Mouse (Mus musculus) liver, embryonic 11.5 days (tissue): Measurements from ENCODE around the gene Timmdc1. TPM values are rescaled to one million over a fixed set of nuclear protein-coding genes. Genes with fewer than 3 reads are reported as not detected.

Source experiments
- ATAC-seq: fragments of 200-750 bp; cut with Nextera tagmentation; replicated peaks from 2 replicates; pipeline ENCODE4 v1.8.0; 2017; ENCODE audit warnings: moderate number of reproducible peaks, mild to moderate bottlenecking, moderate TSS enrichment, moderate library complexity; ENCODE audit not compliant: low FRiP score
- DNase-seq: peaks from one replicate; pipeline ENCODE4 v3.0.0-alpha.2; 2017; ENCODE audit warnings: low spot score
- H3K27ac ChIP-seq: fragments of 300-500 bp; sonication (generic); 2 replicates; pipeline ENCODE4 v1.5.1; 2014; ENCODE audit warnings: mild to moderate bottlenecking, low read depth, low read length, control low read depth
- H3K27me3 ChIP-seq: fragments of 300-500 bp; sonication (generic); replicated peaks from 2 replicates; pipeline ENCODE4 v1.6.1; 2014; ENCODE audit warnings: low read length, mixed read lengths; ENCODE audit not compliant: control insufficient read depth, insufficient read depth
- H3K36me3 ChIP-seq: fragments of 300-500 bp; sonication (generic); 2 replicates; pipeline ENCODE4 v1.6.1; 2014; ENCODE audit warnings: mild to moderate bottlenecking, low read length, moderate library complexity, mixed read lengths; ENCODE audit not compliant: control insufficient read depth, insufficient read depth
- H3K4me1 ChIP-seq: fragments of 300-500 bp; sonication (generic); replicated peaks from 2 replicates; pipeline ENCODE4 v1.6.1; 2014; ENCODE audit warnings: low read length, mixed read lengths; ENCODE audit not compliant: control insufficient read depth, insufficient read depth
- H3K4me2 ChIP-seq: fragments of 300-500 bp; sonication (generic); 2 replicates; pipeline ENCODE4 v1.6.1; 2014; ENCODE audit warnings: mild to moderate bottlenecking, control low read depth, moderate library complexity
- H3K4me3 ChIP-seq: fragments of 300-500 bp; sonication (generic); 2 replicates; pipeline ENCODE4 v1.5.1; 2014; ENCODE audit warnings: low read depth, low read length, control low read depth
- H3K9ac ChIP-seq: fragments of 300-500 bp; sonication (generic); 2 replicates; pipeline ENCODE4 v1.6.1; 2014; ENCODE audit warnings: low read depth, low read length, control low read depth
- H3K9me3 ChIP-seq: fragments of 300-500 bp; sonication (generic); 2 replicates; pipeline ENCODE4 v1.6.1; 2016; ENCODE audit warnings: low read length, inconsistent platforms, mixed read lengths; ENCODE audit not compliant: control insufficient read depth
- WGBS: fragments of 180-500 bp; shearing (Covaris S2); extraction: QIAGEN DNeasy Blood & Tissue Kit; methylation state at CpG from one replicate; pipeline ENCODE4 v1.1.7; 2014; 5-methylcytosine and 5-hydroxymethylcytosine counted together
- polyA plus RNA-seq: library from polyadenylated mRNA; unstranded; fragments of >200 nt; fragmentation: Nextera tagmentation; extraction: Ambion mirVana; gene quantifications from 2 replicates; pipeline ENCODE4 v1.2.1, GENCODE M21; 2014

Timmdc1 gene
- polyA plus RNA-seq, 1 experiment from 2014 or later = 25.1 TPM

GRCm38 (mm10) chr16:38506041-38506634, 16.3 kb downstream of the Timmdc1 start:
- peak; percentile 68 for ATAC-seq
- 82% methylated on average over 4 of the region's 4 CpGs for WGBS
- H3K36me3 ChIP-seq = peaks cover 9% of the 10 kb centered on the region; the same call in 1 of the 2 replicates

GRCm38 (mm10) chr16:38503528-38503927, 18.9 kb downstream of the Timmdc1 start:
- DNase-seq (no peak), ATAC-seq (no peak)
- 77% methylated on average over 4 of the region's 4 CpGs for WGBS
- Histone ChIP-seq H3K4me2 (no peak overlapping the region), H3K36me3 (peaks cover 9% of the 10 kb centered on the region; the same call in 1 of the 2 replicates), H3K27ac (no peak overlapping the region), H3K4me1 (no peaks in the 10 kb centered on the region), H3K4me3 (no peak overlapping the region), H3K9me3 (no peaks in the 10 kb centered on the region), H3K9ac (no peak overlapping the region), H3K27me3 (no peaks in the 10 kb centered on the region)

More at GRCm38 (mm10) chr16:38506041-38506634, 16.3 kb downstream of the Timmdc1 start:
- Histone ChIP-seq H3K9ac (no peak overlapping the region), H3K4me2 (no peak overlapping the region), H3K4me1 (no peaks in the 10 kb centered on the region), H3K9me3 (no peaks in the 10 kb centered on the region), H3K27me3 (no peaks in the 10 kb centered on the region), H3K27ac (no peak overlapping the region), H3K4me3 (no peak overlapping the region)
- DNase-seq = peak; percentile 54

- no peak overlapping the region for H3K4me2 ChIP-seq
- no peak for ATAC-seq
- DNase-seq = no peak
- H3K4me3 ChIP-seq = no peak overlapping the region
- peaks cover 13% of the 10 kb centered on the region; the same call in 1 of the 2 replicates for H3K36me3 ChIP-seq
- no peak overlapping the region for H3K27ac ChIP-seq
- H3K27me3 ChIP-seq = no peaks in the 10 kb centered on the region
- H3K4me1 ChIP-seq = no peaks in the 10 kb centered on the region
- 87% methylated on average over 10 of the region's 10 CpGs for WGBS
- H3K9me3 ChIP-seq = no peaks in the 10 kb centered on the region
- no peak overlapping the region for H3K9ac ChIP-seq
Observed at GRCm38 (mm10) chr16:38502469-38502868, 20.0 kb downstream of the Timmdc1 start.

GRCm38 (mm10) chr16:38496604-38497140, 25.8 kb downstream of the Timmdc1 start:
- Histone ChIP-seq H3K4me2 (no peak overlapping the region), H3K27me3 (no peaks in the 10 kb centered on the region), H3K36me3 (peaks cover 6% of the 10 kb centered on the region; the same call in 1 of the 2 replicates), H3K9ac (no peak overlapping the region), H3K27ac (no peak overlapping the region), H3K4me1 (no peaks in the 10 kb centered on the region), H3K9me3 (no peaks in the 10 kb centered on the region), H3K4me3 (no peak overlapping the region)
- no peak for DNase-seq
- WGBS = 85% methylated on average over 7 of the region's 7 CpGs
- no peak for ATAC-seq

- no peak overlapping the region for H3K9ac ChIP-seq
- DNase-seq (no peak), ATAC-seq (no peak)
- H3K4me1 ChIP-seq = no peaks in the 10 kb centered on the region
- 83% methylated on average over 10 of the region's 10 CpGs for WGBS
- H3K4me2 ChIP-seq = no peak overlapping the region
- H3K4me3 ChIP-seq = no peak overlapping the region
- no peak overlapping the region for H3K27ac ChIP-seq
- no peaks in the 10 kb centered on the region for H3K27me3 ChIP-seq
- no peaks in the 10 kb centered on the region for H3K9me3 ChIP-seq
- H3K36me3 ChIP-seq = peaks cover 6% of the 10 kb centered on the region; the same call in 1 of the 2 replicates
Observed at GRCm38 (mm10) chr16:38493890-38494289, 28.6 kb downstream of the Timmdc1 start.

GRCm38 (mm10) chr16:38492551-38492950, 29.9 kb downstream of the Timmdc1 start:
- H3K4me1 ChIP-seq = no peaks in the 10 kb centered on the region
- H3K36me3 ChIP-seq = no peaks in the 10 kb centered on the region
- DNase-seq (no peak), ATAC-seq (no peak)
- no peak overlapping the region for H3K4me2 ChIP-seq
- H3K9me3 ChIP-seq = no peaks in the 10 kb centered on the region
- no peak overlapping the region for H3K27ac ChIP-seq
- H3K9ac ChIP-seq = no peak overlapping the region
- no peaks in the 10 kb centered on the region for H3K27me3 ChIP-seq
- 86% methylated on average over 3 of the region's 3 CpGs for WGBS
- no peak overlapping the region for H3K4me3 ChIP-seq

- Histone ChIP-seq H3K4me3 (peak overlapping the region; percentile 40), H3K9ac (0 out of 2 replicates have a peak overlapping the region, but pooled peaks have one; percentile 13), H3K36me3 (no peaks in the 10 kb centered on the region), H3K9me3 (no peaks in the 10 kb centered on the region), H3K27ac (no peak overlapping the region), H3K4me2 (peak overlapping the region; percentile 64), H3K4me1 (peaks cover 12% of the 10 kb centered on the region), H3K27me3 (peaks cover 11% of the 10 kb centered on the region)
- ATAC-seq (peak; percentile 28; the same call in 1 of the 2 replicates), DNase-seq (peak; percentile 43)
- 23% methylated on average over 42 of the region's 42 CpGs for WGBS
Observed at GRCm38 (mm10) chr16:38483582-38484309, 38.7 kb downstream of the Timmdc1 start.

- ATAC-seq = peak; percentile 16; the same call in 1 of the 2 replicates
- WGBS = 12% methylated on average over 32 of the region's 32 CpGs
- no peak overlapping the region for H3K9ac ChIP-seq
Observed at GRCm38 (mm10) chr16:38482780-38483562, 39.5 kb downstream of the Timmdc1 start.

More at GRCm38 (mm10) chr16:38482780-38483562, 39.5 kb downstream of the Timmdc1 start:
- H3K36me3 ChIP-seq = no peaks in the 10 kb centered on the region
- peak overlapping the region; percentile 40 for H3K4me3 ChIP-seq
- H3K4me2 ChIP-seq = peak overlapping the region; percentile 64
- peak; percentile 36 for DNase-seq
- no peaks in the 10 kb centered on the region for H3K9me3 ChIP-seq
- no peak overlapping the region for H3K27ac ChIP-seq
- H3K27me3 ChIP-seq = peaks cover 11% of the 10 kb centered on the region
- peaks cover 12% of the 10 kb centered on the region for H3K4me1 ChIP-seq
